In genomic region chr5:75079564-75079963, GRCm38 (mm10) we compare ENCODE assay signal across 14 mouse cellular contexts. TPM values are rescaled to one million over a fixed set of nuclear protein-coding genes. Genes with fewer than 3 reads are reported as not detected.
A peak's percentile ranks its signal among the peaks of the same experiment; 100 is the strongest.
DNase-seq lines count a peak whose midpoint lies in the region; ATAC-seq and TF ChIP-seq lines count a peak whose summit lies in the region.
"Had no signal": no experiment of that assay in that cellular context is flagged by ENCODE, and none has a peak within 500 bp of the region (broad histone marks: within the 10 kb centered on the region; RNA-seq: fewer than 3 reads in every experiment).

No protein-coding gene starts in this region.

- no peaks in the 10 kb centered on the region for H3K9me3 ChIP-seq in liver, postnatal 0 days (ENCODE audit: low read length)
- no peaks in the 10 kb centered on the region for H3K9me3 ChIP-seq in ES-E14 (ENCODE audit: control insufficient read depth, insufficient read depth, low read depth, low read length)
- H3K9me3 ChIP-seq in neural tube, embryonic 11.5 days (ENCODE audit: control insufficient read depth, low read length) = no peaks in the 10 kb centered on the region
- H3K9me3 ChIP-seq: intestine, embryonic 15.5 days; limb, embryonic 12.5 days had no signal

- no peaks in the 10 kb centered on the region for H3K36me3 ChIP-seq in liver, postnatal 0 days (replicated peaks; ENCODE audit: insufficient read depth, low read length)
- no peaks in the 10 kb centered on the region for H3K36me3 ChIP-seq in ES-E14 (ENCODE audit: control insufficient read depth, insufficient read depth, low read length, poor library complexity, severe bottlenecking)
- H3K36me3 ChIP-seq in neural tube, embryonic 11.5 days (ENCODE audit: control insufficient read depth, insufficient read depth, low read length) = no peaks in the 10 kb centered on the region
- H3K36me3 ChIP-seq: intestine, embryonic 15.5 days; limb, embryonic 12.5 days had no signal

- TF ChIP-seq EP300 in liver, postnatal 0 days (IDR thresholded peaks at IDR 0.05; ENCODE audit: low read depth) = no peak

- under 1% methylated on average over 7 of the region's 7 CpGs for WGBS in liver, postnatal 0 days (ENCODE audit: insufficient replicate concordance)
- WGBS in neural tube, embryonic 11.5 days = 3% methylated on average over 7 of the region's 7 CpGs

- H3K4me2 ChIP-seq in liver, postnatal 0 days (ENCODE audit: low read depth, low read length) = no peak overlapping the region
- no peak overlapping the region for H3K4me2 ChIP-seq in neural tube, embryonic 11.5 days (ENCODE audit: low read depth)
- H3K4me2 ChIP-seq: intestine, embryonic 15.5 days; limb, embryonic 12.5 days had no signal

- TF ChIP-seq CTCF in liver, postnatal 0 days (IDR thresholded peaks at IDR 0.05; ENCODE audit: low read depth) = peak; percentile 36
- TF ChIP-seq CTCF in brain, embryonic 14.5 days (IDR thresholded peaks at IDR 0.05; ENCODE audit: borderline replicate concordance, extremely low read depth, insufficient read depth, insufficient read length) = peak; percentile 13; the same call in 1 of the 2 replicates

- peaks cover 97% of the 10 kb centered on the region for H3K27me3 ChIP-seq in liver, postnatal 0 days (ENCODE audit: insufficient read depth, low read length)
- H3K27me3 ChIP-seq in neural tube, embryonic 11.5 days (ENCODE audit: control insufficient read depth, insufficient read depth, low read length) = peaks cover 95% of the 10 kb centered on the region

- no peak for TF ChIP-seq POLR2A in brain, embryonic 14.5 days (IDR thresholded peaks at IDR 0.05; ENCODE audit: borderline replicate concordance, extremely low read depth, insufficient read depth, insufficient read length, poor library complexity, severe bottlenecking)

- H3K4me3 ChIP-seq in liver, postnatal 0 days (ENCODE audit: low read depth, low read length) = no peak overlapping the region
- H3K4me3 ChIP-seq in ES-E14 (ENCODE audit: insufficient read depth in 1 of 2, low read depth in 1 of 2, low read length in 2 of 2, poor library complexity in 1 of 2, severe bottlenecking in 1 of 2) = no peak overlapping the region
- no peak overlapping the region for H3K4me3 ChIP-seq in neural tube, embryonic 11.5 days (ENCODE audit: low read depth, low read length)
- H3K4me3 ChIP-seq: intestine, embryonic 15.5 days; limb, embryonic 12.5 days had no signal

- H3K9ac ChIP-seq in liver, postnatal 0 days (replicated peaks) = no peak overlapping the region
- H3K9ac ChIP-seq in ES-E14 (ENCODE audit: insufficient read depth, low read depth, low read length, poor library complexity, severe bottlenecking) = no peak overlapping the region
- no peak overlapping the region for H3K9ac ChIP-seq in neural tube, embryonic 11.5 days (ENCODE audit: low read length)
- H3K9ac ChIP-seq: intestine, embryonic 15.5 days; limb, embryonic 12.5 days had no signal

- DNase-seq in liver, postnatal 0 days = no peak
- DNase-seq in liver = no peak
- DNase-seq in ES-E14 (ENCODE audit: low read depth, low spot score) = no peak
- peak; percentile 30 for DNase-seq in brain, embryonic 14.5 days (ENCODE audit: low read depth)
- peak; percentile 25 for DNase-seq in neural tube, embryonic 11.5 days (ENCODE audit: low spot score)
- no peak for DNase-seq in yolk sac, embryonic 10.5 days (ENCODE audit: low spot score)
- DNase-seq: cerebellum, postnatal 36 days; heart, postnatal 10 days; lung, postnatal 4 days; thymus, postnatal 25 days had no signal

- no peak for ATAC-seq in liver, postnatal 0 days
- ATAC-seq in neural tube, embryonic 11.5 days (ENCODE audit: insufficient read depth, low FRiP score, low TSS enrichment) = no peak
- no peak for ATAC-seq in CD4-positive, CD25-positive, alpha-beta regulatory T cell, adult 4 months
- ATAC-seq: intestine, embryonic 15.5 days had no signal

- no peak overlapping the region for H3K27ac ChIP-seq in liver, postnatal 0 days (ENCODE audit: low read depth)
- no peak overlapping the region for H3K27ac ChIP-seq in ES-E14 (ENCODE audit: insufficient read depth, low read depth, low read length, poor library complexity, severe bottlenecking)
- H3K27ac ChIP-seq in neural tube, embryonic 11.5 days (ENCODE audit: low read depth, low read length) = no peak overlapping the region
- H3K27ac ChIP-seq: intestine, embryonic 15.5 days; limb, embryonic 12.5 days had no signal

- in situ Hi-C loops in ES-E14 (cut with MboI; ENCODE audit: low sequenced_read_pairs in 2 of 2, unreplicated experiment in 2 of 2) = loop anchor here in 1 of 2 experiments (5.0 kb wide), 1 partner anchor 68 kb away; no protein-coding TSS in a partner anchor

- no peaks in the 10 kb centered on the region for H3K4me1 ChIP-seq in liver, postnatal 0 days (ENCODE audit: insufficient read depth)
- peaks cover 3 to 13% of the 10 kb centered on the region in 2 experiments for H3K4me1 ChIP-seq in ES-E14 (ENCODE audit: control insufficient read depth in 2 of 2, insufficient read depth in 2 of 2, low read length in 2 of 2, poor library complexity in 1 of 2)
- peaks cover 4% of the 10 kb centered on the region for H3K4me1 ChIP-seq in neural tube, embryonic 11.5 days (ENCODE audit: control insufficient read depth, insufficient read depth, low read length)

TF ChIP-seq in ES-E14, 5 proteins besides CTCF, POLR2A, EP300 and RAD21:
- TF ChIP-seq MAFK (IDR thresholded peaks at IDR 0.05; ENCODE audit: insufficient read depth, low read depth, low read length) (peak; percentile 30; the same call in 1 of the 2 replicates), HCFC1 (IDR thresholded peaks at IDR 0.05; ENCODE audit: borderline replicate concordance, insufficient read depth, low read length) (no peak), ZNF384 (IDR thresholded peaks at IDR 0.05; ENCODE audit: low read depth, low read length) (no peak)

RNA-seq across cellular contexts. Expression of gene Gsx2, which starts 4.2 kb away (rescaled TPM):
- polyA plus RNA-seq in liver, postnatal 0 days (2015; fragmentation: Nextera tagmentation; extraction: Ambion mirVana) = not detected in 2 replicates
- not detected in 2 replicates for total RNA-seq in ES-E14 (2012; rRNA removed)
- 3.7 and 6.1 TPM in 2 replicates for polyA plus RNA-seq in brain, embryonic 14.5 days (2012; rRNA removed)
- 6.3 and 6.6 TPM in 2 replicates for polyA plus RNA-seq in neural tube, embryonic 11.5 days (2014; fragmentation: Nextera tagmentation; extraction: Ambion mirVana)
- polyA plus RNA-seq in CD4-positive, CD25-positive, alpha-beta regulatory T cell, adult 4 months (2017; shearing (Covaris generic)) = not detected
- total RNA-seq: gastrocnemius, adult 18-20 months; heart, postnatal 10 days had no signal
- polyA plus RNA-seq: intestine, embryonic 15.5 days; limb, embryonic 12.5 days had no signal

RNA-seq across cellular contexts. Expression of gene Chic2, which starts 35.0 kb away (rescaled TPM):
- polyA plus RNA-seq in liver, postnatal 0 days (2015; fragmentation: Nextera tagmentation; extraction: Ambion mirVana) = 27.8 and 32.8 TPM in 2 replicates
- total RNA-seq in ES-E14 (2012; rRNA removed) = 23.9 and 38.9 TPM in 2 replicates
- 27.9 and 31.6 TPM in 2 replicates for polyA plus RNA-seq in brain, embryonic 14.5 days (2012; rRNA removed)
- 46.8 and 51.3 TPM in 2 replicates for polyA plus RNA-seq in neural tube, embryonic 11.5 days (2014; fragmentation: Nextera tagmentation; extraction: Ambion mirVana)
- 1 to 10 TPM; 7.2 to 9.1 TPM for polyA plus RNA-seq in CD4-positive, CD25-positive, alpha-beta regulatory T cell, adult 4 months (2017; shearing (Covaris generic))

Comparison
In these comparisons a context has a peak if more than half of its experiments do, and no peak if none do; other contexts are left out.
1. DNase-seq: peak in brain, embryonic 14.5 days (single experiment) and neural tube, embryonic 11.5 days (single experiment); none in liver, postnatal 0 days (single experiment), liver (single experiment), ES-E14 (single experiment) and yolk sac, embryonic 10.5 days (single experiment).